Mouse (Mus musculus) ovary, postnatal 10 days (tissue): ENCODE results near the gene Cog8.
"Not testable (repeated sequence)": the region's sequence is repeated elsewhere in the genome, so short reads cannot be mapped to it uniquely, and the experiment has no call there.

Source experiments
- DNase-seq: peaks from one replicate; pipeline ENCODE4 v3.0.0; 2022; ENCODE audit warnings: low spot score

The Cog8 gene

DNA sequence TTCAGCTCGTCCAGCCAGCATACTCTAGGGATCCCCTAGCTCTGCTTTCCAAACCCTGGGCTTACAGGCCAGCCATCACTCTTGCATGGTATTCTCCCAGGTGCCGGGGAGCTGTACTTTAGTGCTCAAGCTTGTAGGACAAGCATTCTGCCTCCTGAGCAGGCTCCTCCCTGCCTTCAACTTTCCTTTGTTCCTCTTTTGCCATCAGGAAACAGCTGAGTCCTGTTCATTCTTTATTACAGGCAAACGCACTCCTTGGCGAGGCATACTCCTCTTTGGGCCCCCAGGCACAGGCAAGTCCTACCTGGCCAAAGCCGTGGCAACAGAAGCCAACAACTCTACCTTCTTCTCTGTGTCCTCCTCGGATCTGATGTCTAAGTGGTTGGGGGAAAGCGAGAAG lies 15.9 kb downstream of the Cog8 start:
- no peak for DNase-seq

DNA sequence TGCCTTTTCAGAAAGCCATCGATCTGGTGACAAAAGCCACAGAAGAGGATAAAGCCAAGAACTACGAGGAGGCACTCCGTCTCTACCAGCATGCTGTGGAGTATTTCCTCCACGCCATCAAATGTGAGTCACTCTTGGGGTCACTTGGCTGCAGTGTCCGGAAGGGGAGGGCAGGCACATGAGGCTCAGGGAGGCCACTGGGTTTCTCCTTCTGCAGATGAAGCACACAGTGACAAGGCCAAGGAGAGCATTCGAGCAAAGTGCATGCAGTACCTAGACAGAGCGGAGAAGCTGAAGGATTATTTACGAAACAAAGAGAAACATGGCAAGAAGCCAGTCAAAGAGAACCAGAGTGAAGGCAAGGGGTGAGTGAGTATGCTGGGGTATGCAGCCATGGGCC lies 19.9 kb downstream of the Cog8 start:
- DNase-seq = no peak

DNA sequence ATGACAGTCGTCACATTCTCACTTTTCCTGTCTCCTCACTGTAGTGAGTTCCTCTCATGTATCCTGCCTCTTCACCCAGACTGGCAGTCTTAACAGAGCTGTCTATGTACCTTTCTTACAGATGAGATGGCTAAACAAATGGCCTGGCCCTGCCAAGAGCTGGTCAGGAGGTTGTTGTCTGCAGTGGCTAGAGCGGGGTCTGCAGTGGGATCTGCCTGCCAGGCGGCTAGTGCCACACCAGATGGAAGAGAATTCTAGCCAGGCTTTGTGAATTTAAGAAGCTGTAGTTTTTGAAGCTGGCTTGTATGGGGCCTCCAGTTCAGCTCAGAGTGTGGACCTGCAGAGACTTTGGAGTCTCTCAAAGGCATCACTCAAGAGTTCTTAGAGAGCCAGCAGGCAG lies 20.8 kb downstream of the Cog8 start:
- DNase-seq = no peak

DNA sequence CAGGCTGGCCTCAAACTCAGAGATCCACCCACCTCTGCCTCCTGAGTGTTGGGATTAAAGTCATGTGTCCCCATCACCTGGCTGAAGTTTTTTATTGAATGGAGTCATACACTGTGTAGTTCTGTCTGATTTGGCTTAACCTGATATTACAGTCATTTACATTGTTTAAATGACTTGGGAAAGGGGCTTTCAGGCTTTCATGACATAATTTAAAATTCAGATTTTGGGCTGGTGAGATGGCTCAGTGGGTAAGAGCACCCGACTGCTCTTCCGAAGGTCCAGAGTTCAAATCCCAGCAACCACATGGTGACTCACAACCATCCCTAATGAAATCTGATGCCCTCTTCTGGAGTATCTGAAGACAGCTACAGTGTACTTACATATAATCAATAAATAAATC lies 22.9 kb downstream of the Cog8 start:
- not testable (repeated sequence) for DNase-seq

DNA sequence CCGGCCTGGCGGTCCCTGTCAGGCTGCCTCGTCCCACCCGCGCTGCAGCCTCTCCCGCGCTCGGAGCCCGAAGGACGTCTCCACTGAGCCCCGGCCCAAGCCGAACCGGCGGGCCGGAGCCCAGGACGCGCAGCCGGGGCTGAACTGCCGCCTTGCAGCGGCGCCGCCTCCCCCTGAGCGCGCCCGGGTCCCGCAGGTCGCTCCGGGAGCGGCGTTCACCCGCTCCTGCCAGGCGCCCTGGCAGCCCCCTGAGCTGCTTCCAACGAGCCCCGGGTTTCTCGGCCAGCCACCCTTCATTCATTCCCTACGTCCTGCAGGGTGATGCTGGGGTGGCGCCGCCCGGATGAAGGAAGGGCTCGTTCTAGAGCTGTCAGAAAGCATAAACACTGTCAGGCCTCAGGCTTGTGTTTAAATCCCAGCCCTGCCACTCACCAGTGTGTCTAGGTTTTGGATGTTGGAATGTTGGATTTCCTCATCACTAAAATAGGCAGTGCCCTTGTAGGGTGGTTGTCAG lies 24.9 kb downstream of the Cog8 start:
- DNase-seq = no peak

DNA sequence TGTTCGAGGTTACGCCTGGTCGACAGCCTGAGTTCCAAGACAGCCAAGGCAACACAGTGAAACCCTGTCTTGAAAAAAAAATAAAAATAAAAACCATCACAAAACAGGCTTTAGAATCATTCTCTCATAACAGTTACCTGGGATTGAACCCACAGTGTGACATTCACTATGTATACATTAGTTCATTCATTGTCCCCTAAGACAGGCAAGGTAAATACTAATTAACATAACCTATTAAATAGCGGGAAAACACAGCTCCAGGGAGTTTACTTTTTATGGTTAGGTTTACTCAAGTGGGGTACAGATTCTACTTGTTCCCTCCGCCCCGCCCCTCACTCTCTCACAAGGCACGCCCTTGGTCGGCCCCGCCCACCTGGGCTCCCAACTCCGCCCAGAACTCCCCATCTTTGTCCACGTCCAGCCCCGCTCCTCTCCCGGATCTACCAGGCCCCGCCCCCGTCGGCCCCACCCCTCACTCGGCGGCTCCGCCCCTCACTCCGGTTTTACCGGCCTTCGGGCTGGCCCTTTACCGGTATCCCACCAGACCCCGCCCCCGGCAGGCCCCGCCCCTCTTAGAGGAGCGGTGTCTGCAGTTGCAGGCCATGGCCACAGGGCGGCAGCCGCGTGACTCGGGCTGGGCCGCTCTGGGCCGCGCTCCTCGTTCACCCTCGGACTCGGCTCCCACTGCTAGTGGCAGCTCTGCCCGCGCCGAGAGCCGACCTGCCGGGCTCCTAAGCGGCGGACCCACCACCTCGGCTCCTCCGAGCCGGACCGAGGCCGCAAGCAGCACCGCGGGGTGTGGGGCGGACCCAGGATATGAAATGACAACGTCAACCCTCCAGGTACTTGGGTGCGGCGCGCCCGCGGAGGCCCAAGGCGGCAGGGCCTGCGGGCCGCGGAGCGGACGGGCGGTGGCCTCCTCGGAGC lies 25.6 kb downstream of the Cog8 start, which contains the start of gene Vps4a:
Gene Vps4a (plus strand): TSS at position 573 of the 927 bp plus-strand sequence.
- peak; percentile 96 for DNase-seq

DNA sequence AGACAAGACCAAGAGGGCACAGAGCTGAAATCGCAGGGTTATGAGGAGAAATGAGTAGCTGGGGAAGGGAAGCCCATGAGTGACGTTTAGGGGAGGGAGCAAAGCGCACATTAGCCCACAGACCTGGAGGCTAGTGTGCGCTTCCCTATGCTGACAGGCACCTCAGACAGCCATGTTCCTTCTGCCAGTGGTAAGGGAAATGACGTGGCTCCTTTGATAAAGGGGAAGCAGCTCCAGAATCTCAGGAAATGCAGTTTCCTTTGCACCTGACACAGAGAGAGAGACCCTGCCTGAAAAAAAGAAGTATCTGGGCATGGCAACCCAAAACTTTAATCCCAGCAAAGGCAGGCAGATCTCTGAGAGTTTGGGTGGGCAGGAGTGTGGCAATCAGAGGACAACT lies 26.4 kb downstream of the Cog8 start:
- no peak for DNase-seq

DNA sequence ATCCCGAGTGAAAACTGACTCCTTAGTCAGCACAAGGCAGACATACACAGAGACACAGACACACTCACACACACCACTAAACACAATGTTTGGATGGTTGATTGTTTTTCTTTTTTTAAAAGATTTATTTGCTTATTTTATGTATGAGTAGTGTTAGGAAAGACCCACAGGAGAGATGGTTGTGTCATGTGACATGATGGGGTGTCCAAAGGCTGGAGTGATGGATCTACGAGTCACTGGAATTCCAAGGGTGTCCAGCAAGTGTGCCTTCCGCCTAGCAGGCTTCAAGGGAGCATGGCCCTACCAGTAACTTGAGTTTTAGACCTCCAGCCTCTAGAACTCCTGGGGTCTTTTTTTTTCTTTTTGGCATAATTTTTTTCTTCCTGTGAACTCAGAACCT lies 27.2 kb downstream of the Cog8 start:
- DNase-seq = no peak

DNA sequence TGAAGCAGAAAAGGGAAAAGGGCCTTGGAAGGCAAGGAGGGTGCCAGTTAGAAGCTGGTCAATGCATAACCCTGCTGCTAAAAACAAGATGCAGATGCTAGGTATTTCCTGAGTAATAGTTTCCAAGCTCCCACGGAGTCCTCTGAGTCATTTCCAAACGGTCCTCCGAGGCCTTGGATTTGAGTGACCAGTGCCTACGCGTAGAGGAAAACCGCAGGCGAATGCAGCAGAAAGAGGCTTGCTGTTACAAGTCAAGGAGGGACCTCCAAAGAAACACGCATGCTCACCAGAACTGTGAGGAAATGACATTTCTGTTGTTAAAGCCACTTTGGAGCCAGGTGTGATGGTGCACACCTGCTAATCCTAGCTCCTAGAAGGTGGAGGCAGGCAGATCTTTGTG lies 33.0 kb downstream of the Cog8 start:
- DNase-seq = no peak

DNA sequence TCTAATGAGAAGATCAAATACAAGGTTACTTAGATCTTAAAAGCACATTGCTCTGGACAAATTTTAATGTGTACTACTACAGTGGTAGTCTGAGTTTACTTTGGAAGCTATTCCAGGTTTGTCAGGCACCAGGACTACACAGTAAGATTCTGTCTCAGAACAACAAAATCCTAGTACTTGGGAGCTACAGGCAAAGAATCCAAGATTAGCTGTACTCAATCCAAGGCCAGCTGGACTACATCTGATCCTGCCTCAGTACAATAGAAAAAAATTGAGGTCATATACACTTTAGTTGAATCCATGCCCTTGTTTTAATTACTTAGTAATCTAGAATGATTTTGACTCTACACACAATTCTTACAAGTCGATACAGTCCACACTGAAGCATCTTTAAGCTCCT lies 41.6 kb downstream of the Cog8 start:
- no peak for DNase-seq

DNA sequence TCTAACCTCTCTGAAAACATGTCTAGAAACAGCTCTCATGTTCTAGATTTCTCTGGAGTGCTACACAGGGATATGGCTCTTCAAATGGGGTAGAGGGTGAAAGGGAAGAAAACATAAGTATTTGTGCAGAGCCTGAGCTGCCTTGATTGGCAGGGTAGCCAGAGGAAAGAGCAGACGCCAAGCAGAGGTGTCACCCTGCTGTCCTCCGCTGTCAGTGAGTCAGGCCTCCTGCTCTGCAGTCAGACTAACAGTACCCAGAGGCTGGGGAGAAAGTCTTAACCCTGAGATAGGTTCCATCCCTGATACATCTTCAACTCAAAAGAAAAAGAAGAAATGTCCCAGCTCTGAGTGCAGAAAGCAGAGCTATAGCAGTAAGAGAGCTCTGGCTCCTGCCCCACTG lies 43.8 kb downstream of the Cog8 start:
- no peak for DNase-seq

DNA sequence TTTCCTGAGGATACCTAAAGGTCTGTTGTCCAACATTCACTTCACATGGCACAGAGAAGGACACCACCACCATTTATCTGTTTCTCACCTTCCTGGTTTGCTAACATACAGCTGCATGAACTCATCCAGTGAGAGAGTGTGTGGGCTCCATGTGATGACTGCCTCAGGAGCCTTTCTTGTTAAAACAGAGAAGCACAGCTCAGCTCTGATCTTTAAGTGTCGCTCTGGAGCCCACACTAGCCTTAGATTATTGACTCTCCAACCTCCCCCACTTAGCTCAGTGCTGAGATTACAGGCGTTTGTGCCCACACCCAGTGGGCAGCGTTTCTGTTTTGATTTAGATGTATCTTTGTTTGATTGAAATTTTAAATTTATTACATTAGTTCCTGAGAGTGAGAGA lies 48.7 kb downstream of the Cog8 start:
- no peak for DNase-seq

DNA sequence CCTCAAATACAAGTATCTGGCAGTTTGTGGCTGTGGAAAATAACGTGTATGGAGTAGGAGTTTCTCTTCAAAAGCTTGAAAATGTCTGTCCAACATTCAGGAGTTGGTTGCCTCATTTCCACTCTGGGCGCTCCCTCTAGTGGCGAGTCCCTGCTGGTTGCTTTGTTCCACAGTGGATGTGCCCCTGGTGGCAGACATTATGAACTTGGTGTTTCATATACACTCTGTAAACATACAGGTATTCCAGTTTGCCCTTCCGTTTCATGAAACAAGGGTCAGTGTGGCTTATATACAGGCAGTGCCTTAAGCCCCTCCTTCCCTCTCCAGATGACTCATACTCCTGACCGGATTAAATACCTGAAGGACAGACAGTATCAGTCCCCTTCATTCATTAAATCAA lies 54.0 kb downstream of the Cog8 start:
- DNase-seq = peak; percentile 77

DNA sequence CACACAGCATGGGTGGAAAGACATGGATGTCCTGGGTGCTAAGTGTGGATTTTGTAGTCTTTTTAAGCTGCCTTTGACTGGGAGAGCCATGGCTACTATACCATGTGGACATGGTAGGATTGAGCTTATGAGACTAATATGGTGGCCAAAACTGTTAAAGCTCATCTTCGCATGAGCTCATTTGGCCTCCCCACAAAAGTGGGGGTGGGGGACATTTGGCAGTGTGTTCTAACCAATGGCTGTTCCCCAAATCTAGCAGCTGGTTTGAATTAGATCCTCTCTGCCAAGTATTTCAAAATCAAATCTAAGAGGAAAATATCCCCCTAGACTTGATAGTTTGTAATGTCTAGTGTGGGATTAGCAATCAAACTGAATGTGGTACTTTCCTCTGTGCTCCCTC lies 57.4 kb downstream of the Cog8 start:
- no peak for DNase-seq

DNA sequence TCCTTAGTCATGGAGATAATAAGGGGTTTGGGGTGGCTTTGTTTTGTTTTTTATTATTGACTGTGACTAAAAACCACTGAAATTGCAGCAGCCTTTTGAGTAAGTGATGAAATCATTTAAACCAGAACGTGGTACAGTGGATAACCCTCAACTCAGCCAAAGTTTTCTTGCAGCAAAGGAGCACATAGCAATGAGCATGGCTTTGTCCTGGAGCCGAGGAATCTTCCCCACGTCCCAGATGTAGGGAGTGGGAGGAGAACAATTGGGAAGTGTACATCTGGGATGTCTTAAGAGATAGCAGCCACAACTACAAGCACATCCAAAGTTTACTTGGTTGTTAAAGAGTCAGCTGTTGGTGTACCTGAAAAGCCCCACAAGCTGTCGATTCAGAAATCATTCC lies 59.1 kb downstream of the Cog8 start:
- no peak for DNase-seq

DNA sequence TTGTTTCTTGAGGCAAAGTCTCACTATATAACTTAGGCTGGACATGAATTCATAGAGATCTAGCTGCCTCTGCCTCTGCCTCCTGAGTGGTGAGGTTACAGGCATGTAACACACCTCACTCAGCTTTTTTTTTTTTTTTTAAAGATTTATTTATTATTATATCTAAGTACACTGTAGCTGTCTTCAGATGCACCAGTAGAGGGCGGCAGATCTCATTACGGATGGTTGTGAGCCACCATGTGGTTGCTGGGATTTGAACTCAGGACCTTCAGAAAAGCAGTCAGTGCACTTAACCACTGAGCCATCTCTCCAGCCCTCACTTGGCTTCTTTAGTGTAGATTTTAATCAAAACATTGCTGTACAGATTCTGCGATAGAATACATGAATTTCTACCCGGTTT lies 60.1 kb downstream of the Cog8 start:
- not testable (repeated sequence) for DNase-seq
